Mouse (Mus musculus) hindbrain, postnatal 0 days (tissue): ENCODE data around the gene Ackr3. TPM values are rescaled to one million over a fixed set of nuclear protein-coding genes. Genes with fewer than 3 reads are reported as not detected.
A peak's percentile ranks its signal among the peaks of the same experiment; 100 is the strongest.

ENCODE experiments used
- ATAC-seq: fragments of 200-750 bp; cut with Nextera tagmentation; 2 replicates; pipeline ENCODE4 v1.8.0; 2017; ENCODE audit warnings: mild to moderate bottlenecking, moderate TSS enrichment, moderate library complexity
- DNase-seq: peaks from one replicate; pipeline ENCODE4 v3.0.0-alpha.2; 2015; ENCODE audit warnings: low spot score
- H3K27ac ChIP-seq: fragments of 300-500 bp; sonication (generic); 2 replicates; pipeline ENCODE4 v1.5.1; 2014; ENCODE audit warnings: mild to moderate bottlenecking
- H3K27me3 ChIP-seq: fragments of 300-500 bp; sonication (generic); 2 replicates; pipeline ENCODE4 v1.6.1; 2014; ENCODE audit warnings: low read length, mixed read lengths; ENCODE audit not compliant: insufficient read depth
- H3K36me3 ChIP-seq: fragments of 300-500 bp; sonication (generic); 2 replicates; pipeline ENCODE4 v1.6.1; 2014; ENCODE audit warnings: low read length, mixed read lengths; ENCODE audit not compliant: insufficient read depth
- H3K4me1 ChIP-seq: fragments of 300-500 bp; sonication (generic); 2 replicates; pipeline ENCODE4 v1.6.1; 2014; ENCODE audit warnings: antibody characterized with exemption, low read length, mixed read lengths; ENCODE audit not compliant: insufficient read depth
- H3K4me2 ChIP-seq: fragments of 300-500 bp; sonication (generic); 2 replicates; pipeline ENCODE4 v1.6.1; 2014; ENCODE audit warnings: low read depth, mild to moderate bottlenecking, low read length, moderate library complexity, mixed read lengths
- H3K4me3 ChIP-seq: fragments of 300-500 bp; sonication (generic); 2 replicates; pipeline ENCODE4 v1.5.1; 2014; ENCODE audit warnings: low read length
- H3K9ac ChIP-seq: fragments of 300-500 bp; sonication (generic); replicated peaks from 2 replicates; pipeline ENCODE4 v1.6.1; 2014; ENCODE audit warnings: mild to moderate bottlenecking, low read length, moderate library complexity, mixed read lengths
- H3K9me3 ChIP-seq: fragments of 300-500 bp; sonication (generic); 2 replicates; pipeline ENCODE4 v1.6.1; 2016; ENCODE audit warnings: low read length, mixed read lengths
- CTCF ChIP-seq: IDR thresholded peaks from 2 replicates; pipeline ENCODE4 v1.5.1; 2016; ENCODE audit warnings: antibody characterized with exemption, control low read depth, low read depth
- WGBS: fragments of 180-500 bp; shearing (Covaris S2); extraction: QIAGEN DNeasy Blood & Tissue Kit; methylation state at CpG from one replicate; pipeline ENCODE4 v1.1.7; 2014; 5-methylcytosine and 5-hydroxymethylcytosine counted together
- polyA plus RNA-seq: library from polyadenylated mRNA; unstranded; fragments of >200 nt; fragmentation: Nextera tagmentation; extraction: Ambion mirVana; gene quantifications from 2 replicates; pipeline ENCODE4 v1.2.1, GENCODE M21; 2015
- total RNA-seq: library from RNA; depleted of rRNA; stranded (reverse); fragments of >200 nt; gene quantifications from 2 replicates; pipeline ENCODE4 v1.2.3, GENCODE M21; 2014

Gene Ackr3
- total and polyA plus RNA-seq, 2 experiments from 2014 or later, result 7.4 to 13.1 TPM

DNA sequence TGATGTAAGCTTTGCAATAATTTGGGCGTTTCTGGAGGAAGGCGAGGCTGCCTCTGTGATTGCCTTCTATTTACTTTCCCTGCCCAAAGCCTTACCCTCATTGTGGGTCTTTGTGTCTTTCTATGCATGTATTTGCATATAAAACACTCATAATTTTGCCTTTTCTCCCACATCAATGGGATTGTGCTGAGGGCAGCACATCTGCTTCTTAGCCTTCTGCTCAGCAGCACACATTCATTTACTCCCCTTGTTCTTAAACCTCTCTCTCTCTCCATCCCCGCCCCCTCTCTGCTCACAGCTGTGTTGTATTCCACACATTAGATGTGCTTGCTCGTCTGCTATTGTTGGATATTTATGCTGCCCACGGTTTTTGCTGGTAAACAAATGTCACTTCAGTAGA, 5.3 kb downstream of the Ackr3 start:
- TF ChIP-seq CTCF, result no peak
- ATAC-seq (no peak), DNase-seq (no peak)
- no peak overlapping the region for H3K9ac ChIP-seq
- WGBS, result 56% methylated on average over 5 of the region's 5 CpGs
- peak overlapping the region; percentile 56; the same call in 1 of the 2 replicates for H3K4me2 ChIP-seq
- peaks cover 30% of the 10 kb centered on the region for H3K4me1 ChIP-seq
- H3K27ac ChIP-seq, result no peak overlapping the region
- H3K9me3 ChIP-seq, result no peaks in the 10 kb centered on the region
- H3K27me3 ChIP-seq, result no peaks in the 10 kb centered on the region
- no peaks in the 10 kb centered on the region for H3K36me3 ChIP-seq
- no peak overlapping the region for H3K4me3 ChIP-seq

DNA sequence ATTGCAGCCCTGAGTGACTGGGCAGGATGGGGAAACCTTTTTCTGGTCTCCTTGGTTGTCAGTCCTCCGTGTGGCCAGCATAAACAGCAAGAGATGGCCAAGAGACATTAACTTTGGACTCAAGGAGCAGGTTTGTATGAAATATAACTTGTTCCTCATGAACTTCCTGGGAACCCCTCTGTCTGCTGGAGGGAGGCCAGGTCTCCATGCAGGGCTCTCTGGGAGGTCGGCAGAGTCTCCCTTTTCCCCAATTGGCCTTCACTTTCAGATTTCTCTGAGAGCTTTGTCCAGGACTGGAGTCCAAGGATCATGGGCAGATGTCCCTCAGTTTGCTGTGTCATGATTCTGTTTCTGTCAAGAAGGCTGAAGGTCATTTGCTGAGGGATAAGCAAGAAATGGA, 6.0 kb downstream of the Ackr3 start:
- Histone ChIP-seq H3K36me3 (no peaks in the 10 kb centered on the region), H3K27me3 (no peaks in the 10 kb centered on the region), H3K4me3 (no peak overlapping the region), H3K4me2 (0 out of 2 replicates have a peak overlapping the region, but pooled peaks have one; percentile 7), H3K9ac (no peak overlapping the region), H3K4me1 (peaks cover 30% of the 10 kb centered on the region), H3K9me3 (no peaks in the 10 kb centered on the region), H3K27ac (no peak overlapping the region)
- ATAC-seq (no peak), DNase-seq (no peak)
- TF ChIP-seq CTCF, result no peak
- WGBS, result 80% methylated on average over 2 of the region's 2 CpGs

DNA sequence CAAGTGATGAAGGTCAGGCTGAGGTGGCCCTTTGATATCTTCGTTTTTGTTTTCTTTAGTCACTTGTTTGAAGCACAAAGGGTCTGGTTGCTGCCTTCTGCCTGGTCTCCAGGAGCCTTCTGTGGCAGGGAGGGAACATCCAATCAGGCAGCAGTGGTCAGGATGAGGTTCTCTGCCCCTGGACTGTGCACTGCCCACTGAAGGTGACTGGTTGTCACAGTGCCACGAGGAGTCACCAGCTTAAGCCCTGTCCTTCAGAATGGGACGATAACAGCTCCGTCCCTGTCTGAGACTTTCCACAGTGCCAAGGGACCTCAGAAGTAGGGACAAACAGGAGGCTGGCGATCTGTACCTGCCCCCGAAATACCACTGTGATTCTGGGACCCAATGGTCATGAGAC, 6.6 kb downstream of the Ackr3 start:
- Histone ChIP-seq H3K27ac (no peak overlapping the region), H3K36me3 (no peaks in the 10 kb centered on the region), H3K27me3 (no peaks in the 10 kb centered on the region), H3K9ac (no peak overlapping the region), H3K4me3 (no peak overlapping the region), H3K4me1 (peaks cover 30% of the 10 kb centered on the region), H3K4me2 (no peak overlapping the region), H3K9me3 (no peaks in the 10 kb centered on the region)
- WGBS, result 80% methylated on average over 6 of the region's 6 CpGs
- TF ChIP-seq CTCF, result no peak
- DNase-seq, result no peak
- ATAC-seq, result no peak

DNA sequence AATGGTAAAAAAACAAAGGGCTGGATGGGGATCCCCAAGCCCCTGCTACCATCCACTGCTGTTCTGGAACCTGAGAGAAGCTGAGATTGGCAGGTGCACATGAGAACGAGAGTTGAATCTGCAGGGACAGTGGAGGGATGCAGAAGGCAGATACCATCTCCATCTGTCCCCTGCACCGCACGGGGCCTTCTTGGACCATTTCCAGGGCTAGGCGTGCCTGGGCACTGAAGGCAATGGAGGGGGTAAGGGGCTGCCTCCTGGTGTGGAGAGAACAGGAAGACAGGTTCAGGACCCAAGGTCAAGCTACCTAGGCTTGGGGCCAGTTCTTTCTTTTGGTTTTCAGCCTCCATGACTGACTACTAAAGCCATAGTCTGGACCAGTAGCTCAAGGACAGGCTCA, 7.0 kb downstream of the Ackr3 start:
- H3K9me3 ChIP-seq, result no peaks in the 10 kb centered on the region
- ATAC-seq (no peak), DNase-seq (no peak)
- WGBS, result 48% methylated on average over 4 of the region's 4 CpGs
- H3K9ac ChIP-seq, result no peak overlapping the region
- H3K4me1 ChIP-seq, result peaks cover 30% of the 10 kb centered on the region
- no peak overlapping the region for H3K4me3 ChIP-seq
- no peak overlapping the region for H3K27ac ChIP-seq
- H3K36me3 ChIP-seq, result no peaks in the 10 kb centered on the region
- H3K27me3 ChIP-seq, result no peaks in the 10 kb centered on the region
- no peak overlapping the region for H3K4me2 ChIP-seq
- TF ChIP-seq CTCF, result no peak

DNA sequence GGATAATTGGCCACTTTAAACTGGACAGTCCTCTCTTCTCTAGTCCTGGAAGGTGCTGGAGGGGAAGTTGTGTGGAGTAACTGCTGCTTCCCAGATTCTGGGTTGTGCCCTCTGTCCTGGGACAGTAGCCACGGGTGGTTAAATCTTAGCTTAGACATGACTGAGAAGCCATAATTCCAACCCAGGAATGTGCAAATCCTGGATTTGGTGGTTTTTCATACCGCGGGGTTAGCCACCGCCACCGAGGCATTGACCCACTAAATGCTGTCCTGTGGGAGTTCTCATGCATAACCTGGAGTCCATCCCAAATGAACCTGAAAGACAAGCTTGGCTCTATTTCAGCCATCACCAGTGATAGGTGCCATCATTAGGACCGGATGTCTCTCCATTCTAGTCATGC, 8.6 kb downstream of the Ackr3 start:
- no peak overlapping the region for H3K9ac ChIP-seq
- no peaks in the 10 kb centered on the region for H3K9me3 ChIP-seq
- WGBS, result 70% methylated on average over 6 of the region's 6 CpGs
- peaks cover 30% of the 10 kb centered on the region for H3K4me1 ChIP-seq
- no peaks in the 10 kb centered on the region for H3K36me3 ChIP-seq
- no peaks in the 10 kb centered on the region for H3K27me3 ChIP-seq
- H3K4me2 ChIP-seq, result no peak overlapping the region
- H3K4me3 ChIP-seq, result no peak overlapping the region
- DNase-seq (no peak), ATAC-seq (no peak)
- TF ChIP-seq CTCF, result no peak
- no peak overlapping the region for H3K27ac ChIP-seq

DNA sequence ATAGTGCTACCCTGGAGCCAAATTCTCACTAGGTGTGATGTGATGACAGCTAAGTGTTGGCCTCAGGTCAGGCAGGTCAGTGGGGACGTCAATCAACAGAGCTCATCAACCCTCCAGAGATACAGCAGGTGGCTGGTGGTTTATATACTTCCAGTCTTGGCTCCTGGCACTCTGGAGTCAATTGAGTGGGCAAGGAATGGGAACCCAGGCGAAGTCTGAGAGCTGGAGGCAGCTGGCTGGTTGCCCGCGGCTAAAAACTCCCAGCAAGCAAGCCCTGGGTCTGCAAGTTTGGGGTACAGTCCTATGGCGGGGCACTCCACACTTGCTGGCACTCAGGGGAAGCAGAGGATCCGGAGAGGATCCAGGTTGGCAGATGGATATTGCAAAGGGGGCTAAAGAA, 9.1 kb downstream of the Ackr3 start:
- peak; percentile 2; the same call in 1 of the 2 replicates for ATAC-seq
- H3K36me3 ChIP-seq, result no peaks in the 10 kb centered on the region
- WGBS, result 52% methylated on average over 6 of the region's 6 CpGs
- no peaks in the 10 kb centered on the region for H3K27me3 ChIP-seq
- H3K9me3 ChIP-seq, result no peaks in the 10 kb centered on the region
- H3K27ac ChIP-seq, result no peak overlapping the region
- peaks cover 27% of the 10 kb centered on the region for H3K4me1 ChIP-seq
- no peak overlapping the region for H3K4me2 ChIP-seq
- no peak for TF ChIP-seq CTCF
- no peak overlapping the region for H3K9ac ChIP-seq
- peak; percentile 57 for DNase-seq
- H3K4me3 ChIP-seq, result no peak overlapping the region

DNA sequence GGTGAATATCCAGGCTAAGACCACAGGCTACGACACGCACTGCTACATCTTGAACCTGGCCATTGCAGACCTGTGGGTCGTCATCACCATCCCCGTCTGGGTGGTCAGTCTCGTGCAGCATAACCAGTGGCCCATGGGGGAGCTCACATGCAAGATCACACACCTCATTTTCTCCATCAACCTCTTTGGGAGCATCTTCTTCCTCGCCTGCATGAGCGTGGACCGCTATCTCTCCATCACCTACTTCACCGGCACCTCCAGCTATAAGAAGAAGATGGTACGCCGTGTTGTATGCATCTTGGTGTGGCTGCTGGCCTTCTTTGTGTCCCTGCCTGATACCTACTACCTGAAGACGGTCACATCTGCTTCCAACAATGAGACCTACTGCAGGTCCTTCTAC, 10.2 kb downstream of the Ackr3 start:
- Histone ChIP-seq H3K9me3 (no peaks in the 10 kb centered on the region), H3K4me2 (no peak overlapping the region), H3K27ac (no peak overlapping the region), H3K4me3 (no peak overlapping the region), H3K36me3 (no peaks in the 10 kb centered on the region), H3K9ac (no peak overlapping the region), H3K27me3 (no peaks in the 10 kb centered on the region), H3K4me1 (peaks cover 17% of the 10 kb centered on the region)
- no peak for TF ChIP-seq CTCF
- no peak for ATAC-seq
- no peak for DNase-seq
- WGBS, result 97% methylated on average over 12 of the region's 12 CpGs
